Mouse (Mus musculus) forebrain, postnatal 0 days (tissue): ENCODE measurements around the gene Tut4. TPM values are rescaled to one million over a fixed set of nuclear protein-coding genes. Genes with fewer than 3 reads are reported as not detected.

ENCODE experiments used
- ATAC-seq: fragments of 200-750 bp; cut with Nextera tagmentation; 2 replicates; pipeline ENCODE4 v1.8.0; 2017; ENCODE audit warnings: mild to moderate bottlenecking, moderate library complexity
- DNase-seq: peaks from one replicate; pipeline ENCODE4 v3.0.0-alpha.2; 2015
- H3K27ac ChIP-seq: fragments of 300-500 bp; sonication (generic); 2 replicates; pipeline ENCODE4 v1.5.1; 2014; ENCODE audit warnings: low read depth, mild to moderate bottlenecking, antibody characterized with exemption, low read length, moderate library complexity, mixed read lengths
- H3K27me3 ChIP-seq: fragments of 300-500 bp; sonication (generic); 2 replicates; pipeline ENCODE4 v1.6.1; 2014; ENCODE audit warnings: mild to moderate bottlenecking, low read length, mixed read lengths; ENCODE audit not compliant: insufficient read depth
- H3K36me3 ChIP-seq: fragments of 300-500 bp; sonication (generic); 2 replicates; pipeline ENCODE4 v1.6.1; 2014; ENCODE audit warnings: mild to moderate bottlenecking, moderate library complexity; ENCODE audit not compliant: insufficient read depth
- H3K4me1 ChIP-seq: fragments of 300-500 bp; sonication (generic); 2 replicates; pipeline ENCODE4 v1.6.1; 2014; ENCODE audit warnings: antibody characterized with exemption; ENCODE audit not compliant: insufficient read depth
- H3K4me2 ChIP-seq: fragments of 300-500 bp; sonication (generic); 2 replicates; pipeline ENCODE4 v1.6.1; 2014; ENCODE audit warnings: low read depth, mild to moderate bottlenecking, moderate library complexity
- H3K4me3 ChIP-seq: fragments of 300-500 bp; sonication (generic); 2 replicates; pipeline ENCODE4 v1.5.1; 2014; ENCODE audit warnings: low read depth, low read length, mixed read lengths
- H3K9ac ChIP-seq: fragments of 300-500 bp; sonication (generic); 2 replicates; pipeline ENCODE4 v1.6.1; 2014; ENCODE audit warnings: mild to moderate bottlenecking
- H3K9me3 ChIP-seq: fragments of 300-500 bp; sonication (generic); 2 replicates; pipeline ENCODE4 v1.6.1; 2016; ENCODE audit warnings: low read length
- CTCF ChIP-seq: sonication (generic); IDR thresholded peaks from 2 replicates; pipeline ENCODE4 v1.5.1; 2016; ENCODE audit warnings: antibody characterized with exemption, control low read depth, low read depth
- WGBS: fragments of 180-500 bp; shearing (Covaris S2); extraction: QIAGEN DNeasy Blood & Tissue Kit; methylation state at CpG from one replicate; pipeline ENCODE4 v1.1.7; 2014; 5-methylcytosine and 5-hydroxymethylcytosine counted together
- polyA plus RNA-seq: library from polyadenylated mRNA; unstranded; fragments of >200 nt; fragmentation: Nextera tagmentation; extraction: Ambion mirVana; gene quantifications from 2 replicates; pipeline ENCODE4 v1.2.1, GENCODE M21; 2015
- total RNA-seq: library from RNA; depleted of rRNA; stranded (reverse); fragments of >200 nt; gene quantifications from 2 replicates; pipeline ENCODE4 v1.2.3, GENCODE M21; 2014; rRNA removed

Tut4 gene
- total and polyA plus RNA-seq, 2 experiments from 2014 or later, result 37.2 to 87.8 TPM

DNA sequence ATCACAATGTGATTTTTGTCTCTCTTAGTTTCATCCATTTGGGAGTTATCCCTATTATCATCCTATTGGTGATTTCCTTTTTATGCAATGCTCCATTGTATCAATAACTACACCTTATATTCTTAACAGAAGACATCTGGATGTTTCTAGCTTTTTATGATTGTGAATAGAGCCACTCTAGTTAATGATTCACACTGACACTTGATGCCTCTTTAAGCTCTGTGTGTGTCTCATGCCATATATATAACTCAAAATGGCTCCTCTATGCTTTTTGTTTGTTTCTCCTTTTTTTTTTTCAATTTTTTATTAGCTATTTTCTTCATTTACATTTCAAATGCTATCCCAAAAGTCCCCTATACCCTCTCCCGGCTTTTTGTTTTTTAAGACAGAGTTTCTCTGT lies 136.6 kb downstream of the Tut4 start:
- WGBS, result 90% methylated on average over 1 of the region's 1 CpGs
- Histone ChIP-seq H3K4me2 (no peak overlapping the region), H3K27ac (no peak overlapping the region), H3K4me3 (no peak overlapping the region), H3K9ac (no peak overlapping the region), H3K9me3 (no peaks in the 10 kb centered on the region), H3K36me3 (no peaks in the 10 kb centered on the region), H3K27me3 (no peaks in the 10 kb centered on the region), H3K4me1 (no peaks in the 10 kb centered on the region)
- DNase-seq, result no peak
- ATAC-seq, result no peak
- TF ChIP-seq CTCF, result no peak

DNA sequence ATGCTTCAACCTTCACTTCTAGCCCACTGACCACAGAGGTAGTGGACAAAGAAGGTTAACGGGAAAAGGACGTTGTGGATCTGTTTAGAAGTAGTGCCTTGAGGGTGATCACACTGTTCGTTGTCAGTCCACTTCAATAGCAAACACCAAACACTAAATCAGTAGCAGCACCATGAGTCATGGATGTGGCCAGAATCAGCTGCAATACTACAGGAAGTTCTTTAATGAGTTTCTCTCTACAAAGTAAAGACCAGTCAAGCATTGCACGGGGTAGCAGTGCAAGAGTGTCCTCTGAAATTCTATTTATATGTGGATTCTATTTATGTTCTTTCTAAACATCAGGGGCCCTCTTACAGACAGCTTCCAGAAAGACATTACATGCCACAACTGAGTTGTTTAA lies 139.1 kb downstream of the Tut4 start:
- 89% methylated on average over 4 of the region's 4 CpGs for WGBS

DNA sequence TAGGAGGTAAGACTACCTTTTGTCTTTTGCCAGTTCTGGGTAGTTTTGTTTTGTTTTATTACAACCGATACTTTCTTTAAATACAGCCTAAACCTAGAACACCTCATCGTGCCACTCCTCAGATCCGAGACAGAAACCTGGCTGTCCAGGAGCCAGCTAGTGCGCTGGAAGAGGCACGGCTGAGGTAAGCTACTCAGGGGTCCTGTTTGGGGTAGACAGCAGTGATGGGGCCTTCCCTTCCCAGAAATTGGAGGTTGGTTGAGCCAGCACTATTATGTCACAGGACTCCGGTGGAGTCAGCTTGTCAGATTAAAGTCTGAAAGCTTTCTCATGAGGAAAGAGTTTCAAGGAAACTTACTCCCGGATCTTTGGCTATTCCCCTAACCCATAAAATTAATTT lies 142.6 kb downstream of the Tut4 start:
- ATAC-seq, result no peak
- Histone ChIP-seq H3K36me3 (peaks cover 9% of the 10 kb centered on the region), H3K27ac (no peak overlapping the region), H3K27me3 (no peaks in the 10 kb centered on the region), H3K4me2 (no peak overlapping the region), H3K9me3 (no peaks in the 10 kb centered on the region), H3K4me3 (no peak overlapping the region), H3K9ac (no peak overlapping the region), H3K4me1 (no peaks in the 10 kb centered on the region)
- DNase-seq, result no peak
- TF ChIP-seq CTCF, result no peak
- WGBS, result 94% methylated on average over 7 of the region's 7 CpGs

More for the DNA sequence above, 139.1 kb downstream of the Tut4 start:
- Histone ChIP-seq H3K4me3 (no peak overlapping the region), H3K27ac (no peak overlapping the region), H3K4me2 (no peak overlapping the region), H3K36me3 (no peaks in the 10 kb centered on the region), H3K9ac (no peak overlapping the region), H3K9me3 (no peaks in the 10 kb centered on the region), H3K4me1 (no peaks in the 10 kb centered on the region), H3K27me3 (no peaks in the 10 kb centered on the region)
- DNase-seq (no peak), ATAC-seq (no peak)
- no peak for TF ChIP-seq CTCF

DNA sequence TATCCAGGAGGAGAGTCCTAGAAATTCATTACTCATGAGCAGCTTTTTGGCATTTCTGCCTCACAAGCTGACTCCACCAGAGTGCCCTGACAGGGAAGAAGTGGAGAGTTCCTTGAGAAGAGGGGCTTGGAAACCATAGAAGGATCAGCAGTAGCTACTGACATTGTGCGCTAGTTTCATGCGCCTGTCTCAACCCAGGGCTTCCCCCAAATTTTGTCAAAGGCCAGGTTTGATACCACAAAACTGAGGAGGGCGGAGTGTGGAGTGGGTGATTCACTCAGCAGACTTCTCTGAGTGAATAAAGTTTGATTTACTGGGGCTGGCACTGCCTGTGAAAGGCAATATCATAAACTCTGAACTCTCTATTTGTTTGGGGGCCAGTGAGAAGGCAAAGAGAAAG lies 149.4 kb downstream of the Tut4 start:
- no peaks in the 10 kb centered on the region for H3K4me1 ChIP-seq
- 86% methylated on average over 3 of the region's 3 CpGs for WGBS
- no peak for TF ChIP-seq CTCF
- DNase-seq (no peak), ATAC-seq (no peak)
- no peak overlapping the region for H3K27ac ChIP-seq
- no peaks in the 10 kb centered on the region for H3K27me3 ChIP-seq
- H3K36me3 ChIP-seq, result peaks cover 9% of the 10 kb centered on the region
- no peak overlapping the region for H3K4me3 ChIP-seq
- no peaks in the 10 kb centered on the region for H3K9me3 ChIP-seq
- H3K9ac ChIP-seq, result no peak overlapping the region
- no peak overlapping the region for H3K4me2 ChIP-seq

Other genes starting within 250 kb of the Tut4 start
- gene Zyg11a, start 241.4 kb upstream of the Tut4 start, total RNA-seq, result not detected in 2 replicates
- not detected in 2 replicates for gene Zyg11a, start 241.4 kb upstream of the Tut4 start, polyA plus RNA-seq
- 142 and 151 TPM in 2 replicates for gene Zyg11b, start 158.3 kb upstream of the Tut4 start, total RNA-seq
- 18.8 and 23.8 TPM in 2 replicates for gene Zyg11b, start 158.3 kb upstream of the Tut4 start, polyA plus RNA-seq
- 21.6 and 22.3 TPM in 2 replicates for gene Coa7, start 131.3 kb upstream of the Tut4 start, total RNA-seq
- gene Coa7, start 131.3 kb upstream of the Tut4 start, polyA plus RNA-seq, result 59.5 and 66.0 TPM in 2 replicates
- 1.9 TPM in 1 of 2 replicates, not detected in the other for gene Shisal2a, start 76.1 kb upstream of the Tut4 start, total RNA-seq
- gene Shisal2a, start 76.1 kb upstream of the Tut4 start, polyA plus RNA-seq, result 3.0 and 4.9 TPM in 2 replicates
- 24.1 and 38.5 TPM in 2 replicates for gene Gpx7, start 52.5 kb upstream of the Tut4 start, total RNA-seq
- 37.5 and 46.4 TPM in 2 replicates for gene Gpx7, start 52.5 kb upstream of the Tut4 start, polyA plus RNA-seq
- gene Prpf38a, start 119.9 kb downstream of the Tut4 start, total RNA-seq, result 63.1 and 66.0 TPM in 2 replicates
- gene Prpf38a, start 119.9 kb downstream of the Tut4 start, polyA plus RNA-seq, result 68.7 and 69.2 TPM in 2 replicates
- 0.46 and 1.5 TPM in 2 replicates for gene Orc1, start 120.0 kb downstream of the Tut4 start, total RNA-seq
- 0.58 and 0.85 TPM in 2 replicates for gene Orc1, start 120.0 kb downstream of the Tut4 start, polyA plus RNA-seq
- gene Cc2d1b, start 160.5 kb downstream of the Tut4 start, total RNA-seq, result 45.1 and 59.7 TPM in 2 replicates
- gene Cc2d1b, start 160.5 kb downstream of the Tut4 start, polyA plus RNA-seq, result 12.0 and 14.5 TPM in 2 replicates